In genomic region chr1:136135777-136136444, GRCm38 (mm10) we compare ENCODE assay signal across 8 mouse cellular contexts. TPM values are rescaled to one million over a fixed set of nuclear protein-coding genes. Genes with fewer than 3 reads are reported as not detected.
DNase-seq lines count a peak whose midpoint lies in the region; ATAC-seq and TF ChIP-seq lines count a peak whose summit lies in the region.

No protein-coding gene starts in this region.

- ATAC-seq in forebrain, embryonic 14.5 days = no peak
- no peak for ATAC-seq in hindbrain, embryonic 15.5 days (ENCODE audit: low FRiP score, low read depth)
- no peak for ATAC-seq in midbrain, postnatal 0 days (ENCODE audit: low FRiP score)

- H3K27ac ChIP-seq in forebrain, embryonic 14.5 days (ENCODE audit: low read depth, low read length) = no peak overlapping the region
- H3K27ac ChIP-seq in forebrain, embryonic 10.5 days = no peak overlapping the region
- H3K27ac ChIP-seq in hindbrain, embryonic 15.5 days (replicated peaks) = no peak overlapping the region
- no peak overlapping the region; the same call in 1 of the 2 replicates for H3K27ac ChIP-seq in midbrain, postnatal 0 days (ENCODE audit: low read depth, low read length)

- no peaks in the 10 kb centered on the region for H3K9me3 ChIP-seq in forebrain, embryonic 14.5 days (replicated peaks; ENCODE audit: control insufficient read depth, low read length)
- no peaks in the 10 kb centered on the region for H3K9me3 ChIP-seq in forebrain, embryonic 10.5 days
- no peaks in the 10 kb centered on the region for H3K9me3 ChIP-seq in hindbrain, embryonic 15.5 days
- no peaks in the 10 kb centered on the region for H3K9me3 ChIP-seq in midbrain, postnatal 0 days (ENCODE audit: low read length)

- H3K4me3 ChIP-seq in forebrain, embryonic 14.5 days (ENCODE audit: low read depth, low read length) = no peak overlapping the region
- no peak overlapping the region for H3K4me3 ChIP-seq in forebrain, embryonic 10.5 days
- H3K4me3 ChIP-seq in hindbrain, embryonic 15.5 days = peak overlapping the region; percentile 4; the same call in 1 of the 2 replicates
- no peak overlapping the region for H3K4me3 ChIP-seq in midbrain, postnatal 0 days (ENCODE audit: low read depth, low read length)

- no peak for TF ChIP-seq CTCF in midbrain, postnatal 0 days (IDR thresholded peaks at IDR 0.05)

- no peaks in the 10 kb centered on the region for H3K36me3 ChIP-seq in forebrain, embryonic 14.5 days (ENCODE audit: control insufficient read depth, insufficient read depth, low read length)
- no peaks in the 10 kb centered on the region for H3K36me3 ChIP-seq in forebrain, embryonic 10.5 days (replicated peaks)
- no peaks in the 10 kb centered on the region for H3K36me3 ChIP-seq in hindbrain, embryonic 15.5 days
- H3K36me3 ChIP-seq in midbrain, postnatal 0 days (ENCODE audit: insufficient read depth, low read length) = no peaks in the 10 kb centered on the region

- peaks cover 68% of the 10 kb centered on the region for H3K4me1 ChIP-seq in forebrain, embryonic 14.5 days (ENCODE audit: control insufficient read depth, insufficient read depth, low read length)
- peaks cover 99% of the 10 kb centered on the region for H3K4me1 ChIP-seq in forebrain, embryonic 10.5 days
- H3K4me1 ChIP-seq in hindbrain, embryonic 15.5 days (replicated peaks) = peaks cover 79% of the 10 kb centered on the region
- peaks cover 50% of the 10 kb centered on the region for H3K4me1 ChIP-seq in midbrain, postnatal 0 days (ENCODE audit: insufficient read depth, low read length)

- no peaks in the 10 kb centered on the region for H3K27me3 ChIP-seq in forebrain, embryonic 14.5 days (replicated peaks; ENCODE audit: control insufficient read depth, insufficient read depth, low read length)
- peaks cover 64% of the 10 kb centered on the region for H3K27me3 ChIP-seq in forebrain, embryonic 10.5 days (ENCODE audit: poor library complexity, severe bottlenecking)
- H3K27me3 ChIP-seq in hindbrain, embryonic 15.5 days = no peaks in the 10 kb centered on the region
- H3K27me3 ChIP-seq in midbrain, postnatal 0 days (ENCODE audit: insufficient read depth, low read length) = no peaks in the 10 kb centered on the region

- H3K9ac ChIP-seq in forebrain, embryonic 14.5 days (ENCODE audit: low read length) = no peak overlapping the region
- 0 out of 2 replicates have a peak overlapping the region, but pooled peaks have one; percentile 12 for H3K9ac ChIP-seq in hindbrain, embryonic 15.5 days
- no peak overlapping the region; the same call in 1 of the 2 replicates for H3K9ac ChIP-seq in midbrain, postnatal 0 days (replicated peaks; ENCODE audit: low read length, poor library complexity, severe bottlenecking)

- no peak for DNase-seq in forebrain, embryonic 14.5 days (ENCODE audit: low spot score)
- no peak for DNase-seq in forebrain, embryonic 10.5 days (ENCODE audit: extremely low spot score, low spot score)
- peak; percentile 63 for DNase-seq in CD4-positive helper T cell, adult 2 months (ENCODE audit: low read depth, low spot score)
- DNase-seq in midbrain, postnatal 0 days (ENCODE audit: low spot score) = no peak
- DNase-seq in urinary bladder, adult 18-20 months (ENCODE audit: low spot score in 2 of 2) = no peak
- DNase-seq in right cerebral cortex, adult 18-20 months = no peak
- no peak for DNase-seq in right cerebral cortex, postnatal 4 days

- peak overlapping the region; percentile 73 for H3K4me2 ChIP-seq in forebrain, embryonic 14.5 days (ENCODE audit: low read length)
- H3K4me2 ChIP-seq in hindbrain, embryonic 15.5 days = peak overlapping the region; percentile 70
- H3K4me2 ChIP-seq in midbrain, postnatal 0 days (ENCODE audit: low read depth, low read length, poor library complexity, severe bottlenecking) = peak overlapping the region; percentile 71

- 65% methylated on average over 6 of the region's 6 CpGs for WGBS in forebrain, embryonic 14.5 days
- WGBS in forebrain, embryonic 10.5 days = 66% methylated on average over 6 of the region's 6 CpGs
- WGBS in hindbrain, embryonic 15.5 days = 66% methylated on average over 6 of the region's 6 CpGs
- 70% methylated on average over 6 of the region's 6 CpGs for WGBS in midbrain, postnatal 0 days

RNA-seq across cellular contexts. Expression of gene Kif21b, which starts 4.7 kb away (rescaled TPM):
- polyA plus RNA-seq in forebrain, embryonic 14.5 days (2014; fragmentation: Nextera tagmentation; extraction: Ambion mirVana) = 52.4 and 61.5 TPM in 2 replicates
- polyA plus RNA-seq in forebrain, embryonic 10.5 days (2016; fragmentation: Nextera tagmentation; extraction: Ambion mirVana) = 5.8 and 8.8 TPM in 2 replicates
- 48.9 and 50.0 TPM in 2 replicates for polyA plus RNA-seq in hindbrain, embryonic 15.5 days (2015; fragmentation: Nextera tagmentation; extraction: Ambion mirVana)
- total RNA-seq in midbrain, postnatal 0 days (2014; rRNA removed) = 156 and 160 TPM in 2 replicates
- 28.1 and 32.1 TPM in 2 replicates for polyA plus RNA-seq in midbrain, postnatal 0 days (2015; fragmentation: Nextera tagmentation; extraction: Ambion mirVana)
